Mouse (Mus musculus) limb, embryonic 15.5 days (tissue): ENCODE results near the gene Igf2bp3. TPM values are rescaled to one million over a fixed set of nuclear protein-coding genes. Genes with fewer than 3 reads are reported as not detected.

Source experiments
- ATAC-seq: fragments of 200-750 bp; cut with Nextera tagmentation; 2 replicates; pipeline ENCODE4 v1.8.0; 2017; ENCODE audit warnings: low read depth, moderate TSS enrichment; ENCODE audit not compliant: insufficient number of reproducible peaks, low FRiP score, low TSS enrichment
- H3K27ac ChIP-seq: fragments of 300-500 bp; sonication (generic); 2 replicates; pipeline ENCODE4 v1.5.1; 2015; ENCODE audit warnings: moderate library complexity, mild to moderate bottlenecking, inconsistent platforms
- H3K27me3 ChIP-seq: fragments of 300-500 bp; sonication (generic); 2 replicates; pipeline ENCODE4 v1.6.1; 2015; ENCODE audit warnings: inconsistent platforms
- H3K36me3 ChIP-seq: fragments of 300-500 bp; sonication (generic); 2 replicates; pipeline ENCODE4 v1.6.1; 2015; ENCODE audit warnings: inconsistent platforms
- H3K4me1 ChIP-seq: fragments of 300-500 bp; sonication (generic); 2 replicates; pipeline ENCODE4 v1.6.1; 2015; ENCODE audit warnings: inconsistent platforms
- H3K4me2 ChIP-seq: fragments of 300-500 bp; sonication (generic); 2 replicates; pipeline ENCODE4 v1.6.1; 2015; ENCODE audit warnings: mild to moderate bottlenecking, inconsistent platforms
- H3K4me3 ChIP-seq: fragments of 300-500 bp; sonication (generic); 2 replicates; pipeline ENCODE4 v1.5.1; 2015; ENCODE audit warnings: mild to moderate bottlenecking, inconsistent platforms
- H3K9ac ChIP-seq: fragments of 300-500 bp; sonication (generic); 2 replicates; pipeline ENCODE4 v1.6.1; 2015; ENCODE audit warnings: inconsistent platforms
- H3K9me3 ChIP-seq: fragments of 300-500 bp; sonication (generic); 2 replicates; pipeline ENCODE4 v1.6.1; 2016; ENCODE audit warnings: inconsistent platforms
- WGBS: fragments of 180-500 bp; shearing (Covaris S2); methylation state at CpG from one replicate; pipeline ENCODE4 v1.1.7; 2015; 5-methylcytosine and 5-hydroxymethylcytosine counted together
- polyA plus RNA-seq: library from polyadenylated mRNA; unstranded; fragments of >200 nt; fragmentation: Nextera tagmentation; extraction: Ambion mirVana; gene quantifications from 2 replicates; pipeline ENCODE4 v1.2.1, GENCODE M21; 2015

Gene Igf2bp3
- polyA plus RNA-seq, 1 experiment from 2014 or later, result 45.9 TPM

GRCm38 (mm10) chr6:49083008-49083407, 131.7 kb downstream of the Igf2bp3 start:
- Histone ChIP-seq H3K9me3 (no peaks in the 10 kb centered on the region), H3K27ac (no peak overlapping the region), H3K4me2 (no peak overlapping the region), H3K9ac (no peak overlapping the region), H3K4me3 (no peak overlapping the region), H3K4me1 (no peaks in the 10 kb centered on the region), H3K27me3 (no peaks in the 10 kb centered on the region), H3K36me3 (peaks cover 50% of the 10 kb centered on the region)
- ATAC-seq, result no peak
- 90% methylated on average over 4 of the region's 4 CpGs for WGBS

DNA sequence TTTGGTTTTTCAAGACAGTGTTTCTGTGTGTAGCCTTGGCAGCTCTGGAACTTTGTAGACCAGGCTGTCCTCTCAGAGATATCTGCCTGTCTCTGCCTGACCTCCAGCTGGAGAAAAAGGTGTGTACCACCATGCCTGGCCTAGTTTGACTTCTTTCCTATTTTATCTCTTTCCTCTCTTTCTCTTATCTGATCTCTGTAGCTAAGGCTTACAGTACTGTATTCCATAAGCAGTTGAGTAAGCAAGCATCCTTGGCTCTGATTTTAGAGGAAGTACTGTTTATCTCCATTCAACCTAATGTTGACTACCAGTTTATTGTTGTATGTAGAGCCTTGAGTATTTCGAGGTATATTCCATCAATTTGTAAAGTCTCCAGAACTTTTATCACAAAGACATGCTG, 135.4 kb downstream of the Igf2bp3 start:
- Histone ChIP-seq H3K4me2 (no peak overlapping the region), H3K36me3 (peaks cover 20% of the 10 kb centered on the region), H3K27ac (no peak overlapping the region), H3K9ac (no peak overlapping the region), H3K9me3 (no peaks in the 10 kb centered on the region), H3K4me1 (peaks cover 9% of the 10 kb centered on the region), H3K27me3 (no peaks in the 10 kb centered on the region), H3K4me3 (no peak overlapping the region)
- 88% methylated on average over 1 of the region's 1 CpGs for WGBS
- ATAC-seq, result no peak

DNA sequence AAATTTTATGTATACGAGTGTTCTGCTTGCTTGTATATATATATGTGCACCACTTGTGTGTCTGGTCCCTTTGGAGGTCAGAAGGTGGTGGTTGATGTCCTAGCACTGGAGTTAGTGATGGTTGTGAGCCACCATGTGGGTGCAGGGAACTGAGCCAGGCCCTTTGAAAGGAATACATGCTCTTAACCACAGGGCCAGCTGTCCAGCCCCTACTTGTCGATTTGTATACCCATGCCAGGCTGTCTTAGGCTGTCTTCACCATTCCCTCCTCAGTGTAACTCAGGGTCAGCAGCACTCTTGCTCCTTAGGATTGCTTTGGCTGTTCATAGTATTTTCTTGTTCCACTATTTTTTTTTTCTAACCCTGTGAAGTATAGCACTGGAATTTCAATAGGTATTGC, 136.9 kb downstream of the Igf2bp3 start:
- WGBS, result 90% methylated on average over 2 of the region's 2 CpGs
- Histone ChIP-seq H3K4me2 (no peak overlapping the region), H3K4me1 (peaks cover 9% of the 10 kb centered on the region), H3K4me3 (no peak overlapping the region), H3K9ac (no peak overlapping the region), H3K36me3 (0 out of 2 replicates have a peak, but pooled peaks cover 7% of the 10 kb centered on the region), H3K9me3 (no peaks in the 10 kb centered on the region), H3K27ac (no peak overlapping the region), H3K27me3 (no peaks in the 10 kb centered on the region)
- ATAC-seq, result no peak

- peak overlapping the region; percentile 96 for H3K9ac ChIP-seq
- H3K4me1 ChIP-seq, result peaks cover 9% of the 10 kb centered on the region
- no peaks in the 10 kb centered on the region for H3K27me3 ChIP-seq
- H3K4me2 ChIP-seq, result peak overlapping the region; percentile 70
- H3K4me3 ChIP-seq, result peak overlapping the region; percentile 97
- peak; percentile 49 for ATAC-seq
- H3K27ac ChIP-seq, result peak overlapping the region; percentile 87
- H3K36me3 ChIP-seq, result no peaks in the 10 kb centered on the region
- WGBS, result under 1% methylated on average over 19 of the region's 19 CpGs
- no peaks in the 10 kb centered on the region for H3K9me3 ChIP-seq
These were observed 140.7 kb downstream of the Igf2bp3 start for GRCm38 (mm10) chr6:49074117-49074490.

DNA sequence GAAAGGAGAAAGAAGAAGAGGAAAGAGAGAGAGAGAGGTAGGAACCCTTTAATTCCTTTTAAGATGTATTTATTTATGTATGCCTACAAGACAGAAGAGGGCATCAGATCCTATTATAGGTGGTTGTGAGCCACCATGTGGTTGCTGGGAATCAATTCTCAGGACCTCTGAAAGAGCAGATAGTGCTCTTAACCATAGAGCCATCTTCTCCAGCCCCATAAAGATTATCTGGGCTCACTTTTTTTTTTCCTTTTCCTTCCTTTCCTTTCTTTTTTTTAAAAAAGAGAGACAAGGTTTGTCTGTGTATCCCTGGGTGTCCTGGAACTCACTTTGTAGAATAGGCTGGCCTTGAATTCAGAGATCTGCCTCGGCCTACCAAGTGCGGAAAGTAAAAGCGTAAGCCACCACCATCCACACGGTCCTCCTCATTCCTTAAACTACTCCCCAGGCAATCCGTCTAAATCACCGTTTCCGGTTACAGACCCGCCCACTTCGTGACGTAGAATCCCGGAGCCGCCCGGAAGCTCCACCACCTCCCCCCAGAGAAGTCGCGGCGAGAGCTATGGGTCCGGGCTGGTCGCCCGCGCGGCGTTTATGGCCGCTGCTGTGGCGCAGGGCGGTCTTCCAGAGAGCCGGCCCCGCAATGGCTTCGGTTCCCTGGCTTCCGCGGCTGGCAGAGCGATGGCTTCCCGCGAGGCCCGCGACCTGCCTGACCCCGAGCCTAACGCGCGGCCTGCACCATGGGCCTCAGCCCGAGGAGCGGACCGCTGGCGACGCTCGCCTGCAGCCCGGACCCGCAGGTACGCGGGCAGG, 141.2 kb downstream of the Igf2bp3 start, which contains the start of gene Malsu1:
Malsu1 (plus strand) TSS at position 492 of the 813 bp plus-strand sequence.
- under 1% methylated on average over 49 of the region's 49 CpGs for WGBS
- H3K27me3 ChIP-seq, result no peaks in the 10 kb centered on the region
- H3K36me3 ChIP-seq, result no peaks in the 10 kb centered on the region
- peak within 1 kb of the TSS; percentile 97 for H3K4me3 ChIP-seq
- H3K9me3 ChIP-seq, result no peaks in the 10 kb centered on the region
- peak within 1 kb of the TSS; percentile 87 for H3K27ac ChIP-seq
- H3K9ac ChIP-seq, result peak within 1 kb of the TSS; percentile 96
- ATAC-seq, result peak; percentile 93
- peak within 1 kb of the TSS; percentile 70 for H3K4me2 ChIP-seq
- peaks cover 9% of the 10 kb centered on the region for H3K4me1 ChIP-seq

DNA sequence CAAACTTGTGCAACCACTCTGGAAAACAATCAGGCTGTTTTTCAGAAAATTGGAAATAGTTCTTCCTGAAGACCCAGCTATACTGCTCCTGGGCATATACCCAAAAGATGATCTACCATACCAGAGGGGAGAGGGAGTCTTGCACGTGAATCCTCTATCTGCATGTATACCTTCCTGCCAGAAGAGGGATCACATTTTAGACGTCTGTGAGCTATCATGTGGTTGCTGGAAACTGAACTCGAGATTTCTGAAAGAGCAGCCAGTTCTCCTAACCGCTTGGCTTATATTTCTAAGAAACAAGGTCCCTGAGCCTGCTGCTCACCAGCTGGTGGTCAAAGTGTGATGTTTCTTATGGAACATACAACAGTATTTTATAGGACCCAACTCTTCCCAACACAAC, 146.4 kb downstream of the Igf2bp3 start:
- no peak overlapping the region for H3K27ac ChIP-seq
- no peak for ATAC-seq
- no peak overlapping the region for H3K4me2 ChIP-seq
- H3K4me1 ChIP-seq, result no peaks in the 10 kb centered on the region
- H3K36me3 ChIP-seq, result no peaks in the 10 kb centered on the region
- no peaks in the 10 kb centered on the region for H3K27me3 ChIP-seq
- 32% methylated on average over 4 of the region's 4 CpGs for WGBS
- H3K4me3 ChIP-seq, result no peak overlapping the region
- no peaks in the 10 kb centered on the region for H3K9me3 ChIP-seq
- H3K9ac ChIP-seq, result no peak overlapping the region

DNA sequence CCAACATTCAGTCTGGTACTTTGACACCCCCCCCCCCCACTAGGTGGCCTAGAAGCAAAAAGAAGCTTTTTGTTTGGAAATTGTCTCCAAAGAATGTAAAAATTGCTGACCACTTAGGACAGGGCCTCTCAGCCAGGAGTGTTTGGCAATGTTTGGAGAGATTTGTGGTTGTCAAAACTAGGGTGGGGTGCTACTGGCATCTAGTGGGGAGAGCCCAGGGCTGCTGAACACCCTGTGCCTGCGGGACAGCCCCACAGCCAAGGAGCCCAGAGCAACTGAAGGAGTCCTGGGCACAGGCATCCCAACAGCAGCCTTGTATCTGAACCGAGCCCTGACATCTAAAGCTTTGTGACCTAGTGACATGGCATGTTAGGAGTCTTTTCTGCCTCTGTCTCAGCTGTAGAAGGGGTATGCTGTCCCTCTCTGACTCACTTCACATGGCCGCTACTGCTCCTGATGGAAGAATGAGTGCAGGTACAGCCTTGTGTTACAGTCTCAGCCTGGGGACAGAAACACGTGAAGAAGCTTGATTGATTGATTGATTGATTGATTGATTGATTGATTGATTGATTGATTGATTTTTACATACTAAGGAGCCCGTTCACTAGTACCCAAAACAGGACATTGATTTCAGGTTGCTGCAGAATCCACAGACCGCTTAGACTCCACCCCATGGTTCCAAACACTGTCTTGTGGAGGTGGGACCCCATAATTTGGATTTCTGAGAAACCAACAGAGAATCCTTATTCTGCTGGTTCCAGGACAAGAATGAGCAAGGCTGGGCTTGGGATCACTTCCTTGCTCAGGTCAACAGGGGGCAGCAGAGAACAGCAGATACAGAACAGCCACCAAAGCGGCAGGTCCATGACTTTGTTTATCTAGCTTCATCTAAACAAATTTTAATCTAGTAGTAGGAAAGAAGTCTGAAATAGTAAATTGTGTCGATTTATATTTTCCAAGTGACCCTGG, 157.4 kb downstream of the Igf2bp3 start:
- H3K4me3 ChIP-seq, result no peak overlapping the region
- no peaks in the 10 kb centered on the region for H3K9me3 ChIP-seq
- no peak overlapping the region for H3K4me2 ChIP-seq
- H3K27me3 ChIP-seq, result no peaks in the 10 kb centered on the region
- 41% methylated on average over 8 of the region's 8 CpGs for WGBS
- peaks cover 5% of the 10 kb centered on the region for H3K4me1 ChIP-seq
- no peaks in the 10 kb centered on the region for H3K36me3 ChIP-seq
- H3K9ac ChIP-seq, result no peak overlapping the region
- no peak for ATAC-seq
- H3K27ac ChIP-seq, result no peak overlapping the region

- WGBS, result 66% methylated on average over 9 of the region's 9 CpGs
- Histone ChIP-seq H3K4me3 (no peak overlapping the region), H3K27ac (no peak overlapping the region), H3K36me3 (no peaks in the 10 kb centered on the region), H3K27me3 (no peaks in the 10 kb centered on the region), H3K9me3 (no peaks in the 10 kb centered on the region), H3K9ac (no peak overlapping the region), H3K4me1 (peaks cover 5% of the 10 kb centered on the region), H3K4me2 (no peak overlapping the region)
- no peak for ATAC-seq
These were observed 158.7 kb downstream of the Igf2bp3 start for GRCm38 (mm10) chr6:49056009-49056408.

- no peak overlapping the region for H3K9ac ChIP-seq
- H3K27me3 ChIP-seq, result no peaks in the 10 kb centered on the region
- H3K36me3 ChIP-seq, result no peaks in the 10 kb centered on the region
- no peaks in the 10 kb centered on the region for H3K9me3 ChIP-seq
- no peak overlapping the region for H3K4me3 ChIP-seq
- 10% methylated on average over 7 of the region's 7 CpGs for WGBS
- H3K4me2 ChIP-seq, result no peak overlapping the region
- H3K4me1 ChIP-seq, result peaks cover 5% of the 10 kb centered on the region
- no peak for ATAC-seq
- H3K27ac ChIP-seq, result peak overlapping the region; percentile 27; the same call in 1 of the 2 replicates
These were observed 159.5 kb downstream of the Igf2bp3 start for GRCm38 (mm10) chr6:49055256-49055733.

DNA sequence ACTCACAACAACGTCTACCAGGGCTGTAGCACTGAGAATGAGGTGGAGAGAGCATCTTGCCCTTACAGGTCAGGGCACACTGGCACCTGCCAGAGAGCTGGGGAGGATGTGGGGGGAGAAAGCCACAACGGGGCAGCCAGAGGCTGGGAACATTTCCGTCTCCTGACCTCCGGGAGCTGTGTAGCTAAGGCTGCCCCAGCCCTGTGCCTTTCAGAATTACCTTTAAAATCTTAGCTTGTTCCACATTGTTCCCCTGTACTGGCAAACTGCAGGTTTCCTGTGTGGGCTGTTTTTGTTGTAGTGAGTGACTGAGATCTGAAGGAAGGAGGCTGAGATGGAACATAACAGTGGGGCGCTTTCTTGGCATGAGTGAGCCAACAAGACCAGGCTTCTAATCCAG, 162.6 kb downstream of the Igf2bp3 start:
- no peak for ATAC-seq
- no peaks in the 10 kb centered on the region for H3K27me3 ChIP-seq
- H3K9ac ChIP-seq, result no peak overlapping the region
- H3K36me3 ChIP-seq, result no peaks in the 10 kb centered on the region
- peaks cover 5% of the 10 kb centered on the region for H3K4me1 ChIP-seq
- 65% methylated on average over 5 of the region's 5 CpGs for WGBS
- H3K27ac ChIP-seq, result no peak overlapping the region
- no peak overlapping the region for H3K4me2 ChIP-seq
- no peak overlapping the region for H3K4me3 ChIP-seq
- H3K9me3 ChIP-seq, result no peaks in the 10 kb centered on the region

DNA sequence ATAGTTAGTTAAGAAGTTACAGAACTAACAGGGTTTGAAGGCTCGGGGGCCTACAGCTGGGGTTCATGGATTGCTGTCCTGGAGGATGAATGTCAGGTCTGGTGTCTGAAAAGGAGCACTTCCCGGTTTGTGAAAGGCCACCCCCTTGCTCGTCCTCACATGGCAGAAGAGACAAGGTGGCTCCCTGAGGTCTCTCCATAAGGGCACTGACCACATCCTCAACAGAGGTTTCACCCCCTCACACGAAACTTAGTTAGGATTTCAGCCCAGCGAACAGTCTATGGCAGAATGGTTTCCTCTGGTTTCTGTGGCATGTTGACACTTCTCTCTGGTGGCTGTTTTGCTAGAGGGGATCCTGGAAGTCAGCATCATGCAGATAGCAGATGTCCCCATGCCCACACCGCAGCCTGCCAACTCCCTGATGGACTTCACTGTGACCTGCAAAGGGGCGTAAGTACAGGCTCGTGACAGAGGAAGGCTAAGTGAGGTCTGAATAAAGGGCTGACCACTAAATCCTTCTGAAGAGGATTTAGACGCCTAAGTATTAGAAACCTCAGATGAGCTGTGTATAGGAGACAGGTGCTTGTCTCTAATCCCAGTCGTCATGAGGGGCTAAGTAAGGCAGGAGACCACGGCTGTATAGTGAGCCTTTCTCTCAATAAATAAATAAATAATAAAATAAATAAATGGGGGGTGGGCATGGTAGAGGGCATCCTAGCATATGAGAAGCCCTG, 163.9 kb downstream of the Igf2bp3 start:
- Histone ChIP-seq H3K4me2 (no peak overlapping the region), H3K9ac (no peak overlapping the region), H3K4me3 (no peak overlapping the region), H3K36me3 (no peaks in the 10 kb centered on the region), H3K27ac (no peak overlapping the region), H3K27me3 (no peaks in the 10 kb centered on the region), H3K9me3 (no peaks in the 10 kb centered on the region), H3K4me1 (peaks cover 5% of the 10 kb centered on the region)
- 76% methylated on average over 11 of the region's 11 CpGs for WGBS
- no peak for ATAC-seq
